Mouse (Mus musculus): ENCODE measurements around the gene A830018L16Rik. TPM values are rescaled to one million over a fixed set of nuclear protein-coding genes. Genes with fewer than 3 reads are reported as not detected.
"Not testable (repeated sequence)": the region's sequence is repeated elsewhere in the genome, so short reads cannot be mapped to it uniquely, and the experiment has no call there.

The A830018L16Rik gene
- total RNA-seq (2017), result 0.48 TPM in 1 of 3 replicates, not detected in the others

GRCm38 (mm10) chr1:11413894-11414556, at the start of gene A830018L16Rik:
A830018L16Rik (plus strand) TSS chr1:11414105.
- no peak for ATAC-seq (replicated peaks; ENCODE audit: insufficient number of reproducible peaks, low FRiP score, low TSS enrichment, poor library complexity, severe bottlenecking)

DNA sequence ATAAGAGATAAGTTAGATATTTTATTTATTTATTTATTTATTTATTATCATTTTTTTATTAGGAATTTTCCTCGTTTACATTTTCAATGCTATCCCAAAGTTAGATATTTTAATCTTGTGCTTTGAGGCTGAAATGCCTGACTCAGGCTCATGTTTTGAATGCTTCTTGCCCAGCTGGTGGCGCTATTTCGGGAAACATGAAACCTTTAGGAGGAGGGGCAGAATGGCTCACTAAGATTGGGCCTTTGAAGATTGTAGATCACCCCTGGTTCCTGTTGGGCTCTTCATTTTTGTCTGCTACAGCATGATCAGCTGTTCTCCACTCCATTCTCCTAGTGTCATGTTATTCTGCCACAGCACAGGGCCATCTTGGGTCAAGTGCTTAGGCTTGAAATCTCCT, 28.1 kb upstream of the A830018L16Rik start:
- ATAC-seq (replicated peaks; ENCODE audit: insufficient number of reproducible peaks, low FRiP score, low TSS enrichment, poor library complexity, severe bottlenecking), result no peak

DNA sequence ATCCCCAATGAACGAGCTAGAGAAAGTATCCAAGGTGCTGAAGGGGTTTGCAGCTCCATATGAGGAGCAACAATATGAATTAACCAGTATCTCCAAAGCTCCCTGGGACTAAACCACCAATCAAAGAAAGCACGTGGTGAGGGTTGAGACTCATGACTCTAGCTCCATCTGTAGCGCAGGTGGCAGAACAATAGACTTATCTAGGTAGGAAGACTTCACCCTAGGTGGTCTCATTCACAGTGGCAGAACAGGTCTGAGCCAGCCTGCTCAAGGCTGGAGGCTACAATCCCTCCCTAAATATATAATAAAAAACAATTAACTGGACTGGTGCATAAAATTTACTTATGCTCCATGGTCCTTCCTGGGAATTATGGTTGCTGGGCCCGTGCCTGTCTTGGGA, 18.5 kb upstream of the A830018L16Rik start:
- ATAC-seq (replicated peaks; ENCODE audit: insufficient number of reproducible peaks, low FRiP score, low TSS enrichment, poor library complexity, severe bottlenecking), result no peak

- ATAC-seq (replicated peaks; ENCODE audit: insufficient number of reproducible peaks, low FRiP score, low TSS enrichment, poor library complexity, severe bottlenecking), result no peak
These were observed 17.7 kb upstream of the A830018L16Rik start for GRCm38 (mm10) chr1:11395996-11396736.

GRCm38 (mm10) chr1:11401159-11401558, 12.7 kb upstream of the A830018L16Rik start:
- no peak for ATAC-seq (replicated peaks; ENCODE audit: insufficient number of reproducible peaks, low FRiP score, low TSS enrichment, poor library complexity, severe bottlenecking)

- no peak for ATAC-seq (replicated peaks; ENCODE audit: insufficient number of reproducible peaks, low FRiP score, low TSS enrichment, poor library complexity, severe bottlenecking)
These were observed 8.4 kb upstream of the A830018L16Rik start for GRCm38 (mm10) chr1:11405527-11405926.

- no peak for ATAC-seq (replicated peaks; ENCODE audit: insufficient number of reproducible peaks, low FRiP score, low TSS enrichment, poor library complexity, severe bottlenecking)
These were observed 7.9 kb upstream of the A830018L16Rik start for GRCm38 (mm10) chr1:11406026-11406425.

DNA sequence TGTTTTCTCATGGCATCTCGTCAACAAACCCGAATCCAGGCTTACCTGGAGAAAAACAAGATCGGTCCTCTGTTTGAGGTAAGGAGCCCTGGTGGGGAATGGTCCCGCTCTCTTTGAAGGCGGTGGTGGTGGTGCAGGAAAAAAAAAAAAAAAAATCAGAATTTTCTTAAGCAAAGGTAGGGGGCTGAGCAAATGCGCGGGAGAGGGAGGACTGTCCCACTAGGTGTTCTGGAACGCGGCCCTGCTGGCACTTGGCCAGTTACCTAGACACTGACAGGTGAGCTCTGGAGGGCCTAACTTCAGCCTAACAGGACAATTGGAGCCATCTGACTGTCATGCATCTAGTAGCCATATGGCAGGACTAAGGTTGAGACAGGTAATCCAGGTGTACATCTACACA, 655 bp downstream of the A830018L16Rik start:
- ATAC-seq (replicated peaks; ENCODE audit: insufficient number of reproducible peaks, low FRiP score, low TSS enrichment, poor library complexity, severe bottlenecking), result no peak

DNA sequence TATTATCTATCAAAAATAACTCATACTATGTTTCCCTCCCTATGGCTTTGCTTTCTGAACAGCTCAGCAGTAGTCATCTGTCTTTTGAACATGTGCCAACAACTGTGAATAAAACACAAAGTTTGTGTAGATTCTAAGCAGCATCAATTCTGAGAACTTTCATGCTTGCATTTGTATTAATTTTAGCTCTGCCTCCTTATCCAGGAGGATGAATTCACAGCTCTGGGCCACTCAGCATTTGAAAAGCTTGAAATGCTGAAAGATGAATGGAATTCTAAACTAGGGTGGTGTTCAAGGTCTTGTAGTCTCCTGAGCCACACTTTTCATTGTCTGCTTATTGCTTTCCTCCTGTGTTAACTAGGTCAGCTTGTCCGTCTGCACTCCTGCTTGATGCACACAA, 13.4 kb downstream of the A830018L16Rik start:
- ATAC-seq (replicated peaks; ENCODE audit: insufficient number of reproducible peaks, low FRiP score, low TSS enrichment, poor library complexity, severe bottlenecking), result no peak

- no peak for ATAC-seq (replicated peaks; ENCODE audit: insufficient number of reproducible peaks, low FRiP score, low TSS enrichment, poor library complexity, severe bottlenecking)
These were observed 44.4 kb downstream of the A830018L16Rik start for GRCm38 (mm10) chr1:11458353-11458752.

DNA sequence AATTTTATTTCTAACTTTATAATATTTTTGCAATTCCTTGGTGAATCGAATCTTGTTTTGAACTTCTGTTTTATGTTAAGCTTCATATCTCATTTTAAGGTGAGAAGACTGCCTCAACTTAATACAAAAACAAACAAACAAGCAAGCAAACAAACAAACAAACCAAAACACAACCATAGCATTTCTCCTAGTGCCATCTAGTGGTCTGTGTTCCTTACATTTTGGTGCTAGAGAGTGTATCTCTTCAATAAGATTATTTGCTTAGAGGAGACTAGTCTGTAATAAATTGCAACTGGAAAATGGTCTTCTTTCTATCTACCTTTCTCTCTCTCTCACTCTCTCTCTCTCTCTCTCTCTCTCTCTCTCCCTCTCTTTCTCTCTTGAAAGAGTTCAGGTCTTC, 52.4 kb downstream of the A830018L16Rik start:
- ATAC-seq (replicated peaks; ENCODE audit: insufficient number of reproducible peaks, low FRiP score, low TSS enrichment, poor library complexity, severe bottlenecking), result no peak

DNA sequence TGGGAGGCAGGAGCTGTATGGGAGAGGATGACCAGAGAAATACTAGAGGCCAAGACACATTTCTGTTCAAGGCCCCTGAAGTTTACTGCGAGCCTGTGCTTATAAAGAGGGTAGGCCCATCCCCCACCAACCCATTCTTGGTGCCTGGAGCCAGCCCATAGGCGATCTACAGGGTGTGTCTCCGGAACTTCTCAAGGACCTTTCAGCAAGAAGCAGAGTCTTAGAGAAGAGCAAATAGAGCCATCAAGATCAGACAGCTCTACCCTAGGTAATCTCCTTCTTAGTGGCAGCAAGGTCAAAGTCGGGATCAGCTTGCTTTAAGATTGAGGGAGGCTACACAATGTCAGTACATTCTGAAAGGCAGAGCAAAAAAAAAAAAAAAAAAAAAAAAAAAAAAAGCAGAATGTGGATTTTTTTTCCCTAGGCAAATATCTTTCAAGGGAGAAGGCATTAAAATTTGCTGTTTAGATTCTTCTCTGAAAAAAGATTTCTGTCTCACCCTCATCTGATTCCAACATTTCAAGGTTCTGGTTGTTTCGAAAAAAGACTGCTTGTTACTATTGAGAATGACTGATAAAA, 53.2 kb downstream of the A830018L16Rik start:
- ATAC-seq (replicated peaks; ENCODE audit: insufficient number of reproducible peaks, low FRiP score, low TSS enrichment, poor library complexity, severe bottlenecking), result no peak

GRCm38 (mm10) chr1:11492936-11493335, 79.0 kb downstream of the A830018L16Rik start:
- no peak for ATAC-seq (replicated peaks; ENCODE audit: insufficient number of reproducible peaks, low FRiP score, low TSS enrichment, poor library complexity, severe bottlenecking)

- no peak for ATAC-seq (replicated peaks; ENCODE audit: insufficient number of reproducible peaks, low FRiP score, low TSS enrichment, poor library complexity, severe bottlenecking)
These were observed 87.7 kb downstream of the A830018L16Rik start for GRCm38 (mm10) chr1:11501556-11501955.

DNA sequence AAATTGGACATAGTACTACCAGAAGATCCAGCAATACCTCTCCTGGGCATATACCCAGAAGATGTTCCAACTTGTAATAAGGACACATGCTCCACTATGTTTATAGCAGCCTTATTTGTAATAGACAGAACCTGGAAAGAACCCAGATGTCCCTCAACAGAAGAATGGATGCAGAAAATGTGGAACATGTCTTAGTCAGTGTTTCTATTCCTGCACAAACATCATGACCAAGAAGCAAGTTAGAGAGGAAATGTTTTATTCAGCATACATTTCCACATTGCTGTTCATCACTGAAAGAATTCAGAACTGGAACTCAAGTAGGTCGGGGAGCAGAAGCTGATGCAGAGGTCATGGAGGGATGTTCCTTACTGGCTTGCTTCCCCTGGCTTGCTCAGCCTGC, 135.9 kb downstream of the A830018L16Rik start:
- not testable (repeated sequence) for ATAC-seq (replicated peaks; ENCODE audit: insufficient number of reproducible peaks, low FRiP score, low TSS enrichment, poor library complexity, severe bottlenecking)

GRCm38 (mm10) chr1:11565309-11565708, 151.4 kb downstream of the A830018L16Rik start:
- ATAC-seq (replicated peaks; ENCODE audit: insufficient number of reproducible peaks, low FRiP score, low TSS enrichment, poor library complexity, severe bottlenecking), result no peak

GRCm38 (mm10) chr1:11566730-11567129, 152.8 kb downstream of the A830018L16Rik start:
- ATAC-seq (replicated peaks; ENCODE audit: insufficient number of reproducible peaks, low FRiP score, low TSS enrichment, poor library complexity, severe bottlenecking), result no peak

- ATAC-seq (replicated peaks; ENCODE audit: insufficient number of reproducible peaks, low FRiP score, low TSS enrichment, poor library complexity, severe bottlenecking), result no peak
These were observed 153.5 kb downstream of the A830018L16Rik start for GRCm38 (mm10) chr1:11567300-11567885.

GRCm38 (mm10) chr1:11570274-11570673, 156.4 kb downstream of the A830018L16Rik start:
- no peak for ATAC-seq (replicated peaks; ENCODE audit: insufficient number of reproducible peaks, low FRiP score, low TSS enrichment, poor library complexity, severe bottlenecking)
